Mouse (Mus musculus) megakaryocyte, embryonic 14.5 days (primary cell): ENCODE data around the gene Selenoi.

ENCODE experiments used
- FLI1 ChIP-seq: IDR thresholded peaks from 2 replicates; pipeline ENCODE4 v1.6.1; 2012; ENCODE audit warnings: low read length, inconsistent platforms, mixed read lengths
- GATA1 ChIP-seq: IDR thresholded peaks from 3 replicates; pipeline ENCODE4 v1.6.1; 2012; ENCODE audit warnings: mixed read lengths, low read length, inconsistent platforms, borderline replicate concordance

GRCm38 (mm10) chr5:30187687-30188485 is 44.5 kb upstream of the Selenoi start:
- no peak for TF ChIP-seq GATA1
- no peak for TF ChIP-seq FLI1
